Mouse (Mus musculus) lung, adult 2 months (tissue): ENCODE measurements around the gene Gm13698. TPM values are rescaled to one million over a fixed set of nuclear protein-coding genes. Genes with fewer than 3 reads are reported as not detected.

Experiments used
- polyA plus RNA-seq: library from polyadenylated mRNA; depleted of rRNA; stranded (reverse); fragments of >200 nt; gene quantifications from 2 replicates; pipeline ENCODE4 v1.2.3, GENCODE M21; 2012; rRNA removed

Gene Gm13698
- polyA plus RNA-seq, 1 experiment: not detected

Other genes starting within 250 kb of the Gm13698 start
- 37.6 and 78.5 TPM in 2 replicates for gene Itgav, start 231.3 kb upstream of the Gm13698 start, polyA plus RNA-seq
- 0.18 and 0.41 TPM in 2 replicates for gene Fam171b, start 143.1 kb upstream of the Gm13698 start, polyA plus RNA-seq
- not detected in 2 replicates for gene Zswim2, start 14.5 kb upstream of the Gm13698 start, polyA plus RNA-seq
- not detected in 2 replicates for gene Gm13693, start 5.8 kb downstream of the Gm13698 start, polyA plus RNA-seq
- gene Gm13695, start 11.6 kb downstream of the Gm13698 start, polyA plus RNA-seq: not detected in 2 replicates
- gene Gm13696, start 17.4 kb downstream of the Gm13698 start, polyA plus RNA-seq: not detected in 2 replicates
- not detected in 2 replicates for gene Gm13694, start 23.2 kb downstream of the Gm13698 start, polyA plus RNA-seq
- gene Gm13697, start 29.1 kb downstream of the Gm13698 start, polyA plus RNA-seq: not detected in 2 replicates
- gene Gm13691, start 34.9 kb downstream of the Gm13698 start, polyA plus RNA-seq: not detected in 2 replicates